Mouse (Mus musculus): ENCODE measurements around the gene Lrrc71. TPM values are rescaled to one million over a fixed set of nuclear protein-coding genes. Genes with fewer than 3 reads are reported as not detected.

Gene Lrrc71
- polyA plus RNA-seq, 2 experiments: 0.33 to 0.52 TPM

DNA sequence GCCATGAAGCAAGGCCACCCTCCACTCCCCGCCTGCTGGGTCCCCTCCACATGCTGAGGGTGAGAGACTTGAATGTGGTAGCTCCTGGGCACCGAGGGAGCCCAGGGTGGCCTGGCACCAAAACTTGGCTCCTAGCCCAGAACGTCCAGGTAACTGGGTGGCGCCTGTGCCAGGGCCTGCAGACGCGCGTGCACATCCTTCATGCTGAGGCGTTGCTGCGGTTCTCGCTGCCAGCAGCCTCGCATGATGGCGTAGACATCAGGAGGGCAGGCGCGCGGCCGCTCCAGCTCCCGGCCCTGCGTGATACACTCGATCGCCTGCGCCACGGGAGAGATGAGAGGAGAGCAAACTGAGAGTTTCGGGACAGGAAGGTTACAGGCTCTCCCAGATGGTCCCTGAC, 29.9 kb upstream of the Lrrc71 start:
- no peaks in the 10 kb centered on the region for H3K36me3 ChIP-seq (ENCODE audit: control insufficient read depth, insufficient read depth, low read length)
- no peak overlapping the region; the same call in 1 of the 2 replicates for H3K9ac ChIP-seq (ENCODE audit: low read depth, low read length, severe bottlenecking)
- H3K9me3 ChIP-seq (ENCODE audit: control insufficient read depth, low read length): no peaks in the 10 kb centered on the region
- H3K4me1 ChIP-seq (ENCODE audit: control insufficient read depth, insufficient read depth, low read length): no peaks in the 10 kb centered on the region
- no peak overlapping the region for H3K4me3 ChIP-seq (replicated peaks; ENCODE audit: low read length)
- H3K4me2 ChIP-seq (replicated peaks; ENCODE audit: low read depth, low read length, severe bottlenecking): no peak overlapping the region
- TF ChIP-seq POLR2A (IDR thresholded peaks at IDR 0.05; ENCODE audit: borderline replicate concordance, extremely low read depth, insufficient read depth, insufficient read length): no peak
- H3K27me3 ChIP-seq (ENCODE audit: control insufficient read depth, insufficient read depth, low read length): no peaks in the 10 kb centered on the region; the same call in 1 of the 2 replicates
- WGBS: 51% methylated on average over 23 of the region's 23 CpGs
- H3K27ac ChIP-seq (replicated peaks; ENCODE audit: low read depth, low read length): no peak overlapping the region
- DNase-seq (ENCODE audit: low spot score): no peak
- ATAC-seq (ENCODE audit: low FRiP score, low read depth): no peak

DNA sequence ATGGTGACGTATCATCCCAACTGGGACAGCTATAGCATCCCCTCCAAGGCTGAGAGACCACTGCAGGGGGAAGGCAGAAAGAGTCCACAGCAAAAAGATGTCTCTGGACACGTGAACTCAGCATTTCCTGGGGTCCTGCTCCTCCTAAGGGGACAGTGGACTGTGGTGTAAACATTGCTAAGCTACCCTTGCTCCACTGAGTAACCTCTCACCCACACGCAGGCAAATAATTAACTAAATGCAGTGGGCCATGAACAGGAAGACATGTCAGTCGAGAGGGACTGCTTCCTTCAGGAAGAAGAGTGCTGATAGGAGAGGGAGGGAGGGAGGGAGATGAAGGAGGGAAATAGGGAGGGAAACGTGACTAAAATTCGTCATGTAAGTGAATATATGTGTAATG, 22.7 kb upstream of the Lrrc71 start:
- H3K36me3 ChIP-seq (ENCODE audit: control insufficient read depth, insufficient read depth, low read length): no peaks in the 10 kb centered on the region
- H3K9me3 ChIP-seq (ENCODE audit: control insufficient read depth, low read length): no peaks in the 10 kb centered on the region
- no peaks in the 10 kb centered on the region for H3K27me3 ChIP-seq (ENCODE audit: control insufficient read depth, insufficient read depth, low read length)
- no peak overlapping the region for H3K27ac ChIP-seq (replicated peaks; ENCODE audit: low read depth, low read length)
- ATAC-seq (ENCODE audit: low FRiP score, low read depth): no peak
- WGBS: 54% methylated on average over 6 of the region's 6 CpGs
- H3K4me2 ChIP-seq (replicated peaks; ENCODE audit: low read depth, low read length, severe bottlenecking): no peak overlapping the region
- no peak for TF ChIP-seq POLR2A (IDR thresholded peaks at IDR 0.05; ENCODE audit: borderline replicate concordance, extremely low read depth, insufficient read depth, insufficient read length)
- peaks cover 9% of the 10 kb centered on the region for H3K4me1 ChIP-seq (ENCODE audit: control insufficient read depth, insufficient read depth, low read length)
- H3K9ac ChIP-seq (ENCODE audit: low read depth, low read length, severe bottlenecking): no peak overlapping the region
- no peak for DNase-seq (ENCODE audit: low spot score)
- no peak overlapping the region for H3K4me3 ChIP-seq (replicated peaks; ENCODE audit: low read length)

GRCm38 (mm10) chr3:87770280-87770679, 21.9 kb upstream of the Lrrc71 start:
- no peak overlapping the region for H3K9ac ChIP-seq (ENCODE audit: low read depth, low read length, severe bottlenecking)
- H3K4me2 ChIP-seq (replicated peaks; ENCODE audit: low read depth, low read length, severe bottlenecking): no peak overlapping the region
- WGBS: under 1% methylated on average over 4 of the region's 4 CpGs
- H3K9me3 ChIP-seq (ENCODE audit: control insufficient read depth, low read length): no peaks in the 10 kb centered on the region
- ATAC-seq (ENCODE audit: low FRiP score, low read depth) (no peak), DNase-seq (ENCODE audit: low spot score) (peak; percentile 69)
- no peaks in the 10 kb centered on the region for H3K36me3 ChIP-seq (ENCODE audit: control insufficient read depth, insufficient read depth, low read length)
- no peak overlapping the region for H3K27ac ChIP-seq (replicated peaks; ENCODE audit: low read depth, low read length)
- H3K27me3 ChIP-seq (ENCODE audit: control insufficient read depth, insufficient read depth, low read length): no peaks in the 10 kb centered on the region
- no peak overlapping the region for H3K4me3 ChIP-seq (replicated peaks; ENCODE audit: low read length)
- TF ChIP-seq POLR2A (IDR thresholded peaks at IDR 0.05; ENCODE audit: borderline replicate concordance, extremely low read depth, insufficient read depth, insufficient read length): no peak
- H3K4me1 ChIP-seq (ENCODE audit: control insufficient read depth, insufficient read depth, low read length): peaks cover 16% of the 10 kb centered on the region

DNA sequence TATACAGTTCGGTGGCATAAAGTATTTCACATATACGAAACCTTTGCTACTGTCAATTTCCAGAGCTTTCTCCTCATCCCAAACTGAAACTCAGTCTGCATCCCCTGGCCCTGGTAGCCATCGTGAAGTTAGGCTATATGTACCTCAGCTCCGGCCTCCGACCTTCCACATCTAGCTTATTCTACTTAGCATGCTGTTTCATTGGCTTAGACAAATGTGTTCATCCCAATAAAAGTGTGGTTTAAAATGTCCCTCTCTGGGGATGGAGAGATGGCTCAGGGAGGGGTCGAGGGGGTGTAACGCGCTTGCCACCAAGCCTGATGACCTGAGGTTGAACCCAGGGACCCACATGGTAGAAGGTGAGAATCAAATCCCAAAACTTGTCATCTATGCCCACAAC, 21.1 kb upstream of the Lrrc71 start:
- ATAC-seq (ENCODE audit: low FRiP score, low read depth) (no peak), DNase-seq (ENCODE audit: low spot score) (no peak)
- Histone ChIP-seq H3K27me3 (ENCODE audit: control insufficient read depth, insufficient read depth, low read length) (no peaks in the 10 kb centered on the region), H3K9ac (ENCODE audit: low read depth, low read length, severe bottlenecking) (no peak overlapping the region), H3K9me3 (ENCODE audit: control insufficient read depth, low read length) (no peaks in the 10 kb centered on the region), H3K27ac (replicated peaks; ENCODE audit: low read depth, low read length) (no peak overlapping the region), H3K36me3 (ENCODE audit: control insufficient read depth, insufficient read depth, low read length) (no peaks in the 10 kb centered on the region), H3K4me3 (replicated peaks; ENCODE audit: low read length) (no peak overlapping the region; the same call in 1 of the 2 replicates), H3K4me2 (replicated peaks; ENCODE audit: low read depth, low read length, severe bottlenecking) (peak overlapping the region; percentile 56; the same call in 1 of the 2 replicates), H3K4me1 (ENCODE audit: control insufficient read depth, insufficient read depth, low read length) (peaks cover 24% of the 10 kb centered on the region)
- TF ChIP-seq POLR2A (IDR thresholded peaks at IDR 0.05; ENCODE audit: borderline replicate concordance, extremely low read depth, insufficient read depth, insufficient read length): no peak
- WGBS: 74% methylated on average over 8 of the region's 8 CpGs

GRCm38 (mm10) chr3:87768844-87769243, 20.4 kb upstream of the Lrrc71 start:
- Histone ChIP-seq H3K9ac (ENCODE audit: low read depth, low read length, severe bottlenecking) (peak overlapping the region; percentile 63), H3K27ac (replicated peaks; ENCODE audit: low read depth, low read length) (peak overlapping the region; percentile 62; the same call in 1 of the 2 replicates), H3K4me2 (replicated peaks; ENCODE audit: low read depth, low read length, severe bottlenecking) (peak overlapping the region; percentile 56), H3K27me3 (ENCODE audit: control insufficient read depth, insufficient read depth, low read length) (no peaks in the 10 kb centered on the region), H3K4me3 (replicated peaks; ENCODE audit: low read length) (peak overlapping the region; percentile 50), H3K4me1 (ENCODE audit: control insufficient read depth, insufficient read depth, low read length) (peaks cover 31% of the 10 kb centered on the region), H3K9me3 (ENCODE audit: control insufficient read depth, low read length) (no peaks in the 10 kb centered on the region), H3K36me3 (ENCODE audit: control insufficient read depth, insufficient read depth, low read length) (no peaks in the 10 kb centered on the region)
- under 1% methylated on average over 26 of the region's 37 CpGs for WGBS
- peak; percentile 68 for ATAC-seq (ENCODE audit: low FRiP score, low read depth)
- peak; percentile 74 for DNase-seq (ENCODE audit: low spot score)
- no peak for TF ChIP-seq POLR2A (IDR thresholded peaks at IDR 0.05; ENCODE audit: borderline replicate concordance, extremely low read depth, insufficient read depth, insufficient read length)

DNA sequence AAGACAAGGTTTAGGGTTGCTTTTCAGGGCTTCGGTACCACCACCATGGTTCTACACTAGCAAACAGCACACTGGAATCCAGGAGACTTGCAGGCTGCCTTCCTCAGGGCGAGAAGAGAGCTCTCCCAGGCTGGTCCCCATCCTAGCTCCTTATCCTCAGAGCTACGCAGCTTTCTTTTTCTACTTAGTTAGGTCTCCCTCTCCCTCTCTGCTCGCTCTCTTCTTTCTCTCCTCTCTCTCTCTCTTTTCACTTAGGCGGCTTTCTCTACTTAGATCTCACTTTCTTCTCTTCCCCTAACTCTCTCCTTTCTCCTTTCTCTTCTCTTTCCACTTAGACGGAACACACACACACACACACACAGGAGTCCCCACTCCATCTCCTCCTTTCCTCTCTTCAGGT, 20.0 kb upstream of the Lrrc71 start:
- 38% methylated on average over 6 of the region's 6 CpGs for WGBS
- H3K27ac ChIP-seq (replicated peaks; ENCODE audit: low read depth, low read length): peak overlapping the region; percentile 62; the same call in 1 of the 2 replicates
- ATAC-seq (ENCODE audit: low FRiP score, low read depth): no peak

More for the DNA sequence above, 20.0 kb upstream of the Lrrc71 start:
- H3K9ac ChIP-seq (ENCODE audit: low read depth, low read length, severe bottlenecking): peak overlapping the region; percentile 63
- H3K4me3 ChIP-seq (replicated peaks; ENCODE audit: low read length): peak overlapping the region; percentile 50
- no peaks in the 10 kb centered on the region for H3K27me3 ChIP-seq (ENCODE audit: control insufficient read depth, insufficient read depth, low read length)
- no peaks in the 10 kb centered on the region for H3K36me3 ChIP-seq (ENCODE audit: control insufficient read depth, insufficient read depth, low read length)
- no peak for TF ChIP-seq POLR2A (IDR thresholded peaks at IDR 0.05; ENCODE audit: borderline replicate concordance, extremely low read depth, insufficient read depth, insufficient read length)
- H3K9me3 ChIP-seq (ENCODE audit: control insufficient read depth, low read length): no peaks in the 10 kb centered on the region
- DNase-seq (ENCODE audit: low spot score): no peak
- H3K4me2 ChIP-seq (replicated peaks; ENCODE audit: low read depth, low read length, severe bottlenecking): peak overlapping the region; percentile 56
- H3K4me1 ChIP-seq (ENCODE audit: control insufficient read depth, insufficient read depth, low read length): peaks cover 35% of the 10 kb centered on the region
